Mouse (Mus musculus): Measurements from ENCODE around the gene Aftph. TPM values are rescaled to one million over a fixed set of nuclear protein-coding genes. Genes with fewer than 3 reads are reported as not detected.
A peak's percentile ranks its signal among the peaks of the same experiment; 100 is the strongest.

Aftph gene
- polyA plus RNA-seq, 1 experiment from 2014 or later = 16.5 TPM

DNA sequence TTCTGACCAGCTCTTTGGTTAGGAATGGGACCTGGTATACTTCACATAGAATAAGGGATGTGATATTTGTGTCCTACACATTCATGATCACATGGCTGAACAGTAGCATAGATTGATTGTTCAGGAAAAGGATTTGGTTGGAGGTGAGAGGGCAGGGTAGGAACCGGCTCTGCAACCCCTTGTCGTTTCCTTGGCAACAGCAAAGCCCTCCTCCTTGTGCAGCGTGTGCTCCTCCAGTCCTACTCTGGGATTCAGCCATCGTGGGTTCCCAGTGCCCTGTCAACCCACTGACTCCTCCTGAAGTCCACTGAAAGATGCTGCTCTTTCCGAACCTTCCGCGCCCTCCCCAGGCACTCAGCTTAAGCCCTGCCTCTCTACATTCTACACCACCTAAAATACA, 78.6 kb downstream of the Aftph start:
- Histone ChIP-seq H3K27me3 (ENCODE audit: control insufficient read depth, insufficient read depth, low read length) (no peaks in the 10 kb centered on the region), H3K9ac (ENCODE audit: low read length) (no peak overlapping the region), H3K4me3 (ENCODE audit: low read depth, low read length) (no peak overlapping the region), H3K9me3 (ENCODE audit: control insufficient read depth, low read length) (no peaks in the 10 kb centered on the region), H3K27ac (replicated peaks; ENCODE audit: low read depth, low read length) (no peak overlapping the region), H3K36me3 (ENCODE audit: control insufficient read depth, insufficient read depth, low read length) (no peaks in the 10 kb centered on the region), H3K4me2 (ENCODE audit: low read depth, severe bottlenecking) (no peak overlapping the region), H3K4me1 (ENCODE audit: control insufficient read depth, insufficient read depth, low read length) (no peaks in the 10 kb centered on the region)
- DNase-seq (ENCODE audit: low spot score) (no peak), ATAC-seq (ENCODE audit: insufficient number of reproducible peaks, low FRiP score, low TSS enrichment, low read depth) (no peak)
- WGBS = 67% methylated on average over 7 of the region's 7 CpGs

DNA sequence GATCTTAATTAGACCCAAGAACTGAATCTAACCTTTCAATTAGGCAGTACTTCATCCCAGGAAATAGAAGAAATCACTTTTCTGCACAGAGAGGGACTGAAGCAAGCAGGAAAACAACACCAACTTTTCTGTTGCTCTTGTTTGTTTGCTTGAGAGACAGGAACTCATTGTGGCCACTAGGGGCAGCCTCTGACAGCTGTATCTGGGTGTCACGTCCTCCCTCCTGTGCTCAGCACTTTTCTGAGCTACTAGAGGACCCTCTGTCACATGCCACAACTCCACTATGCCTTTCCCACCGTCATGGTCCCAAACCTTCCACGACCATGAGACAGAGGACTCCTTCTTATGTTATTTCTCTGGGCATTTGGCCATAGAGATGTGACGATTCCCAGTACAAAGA, 79.7 kb downstream of the Aftph start:
- 43% methylated on average over 4 of the region's 4 CpGs for WGBS
- ATAC-seq (ENCODE audit: insufficient number of reproducible peaks, low FRiP score, low TSS enrichment, low read depth) = no peak
- no peaks in the 10 kb centered on the region for H3K36me3 ChIP-seq (ENCODE audit: control insufficient read depth, insufficient read depth, low read length)
- no peaks in the 10 kb centered on the region for H3K27me3 ChIP-seq (ENCODE audit: control insufficient read depth, insufficient read depth, low read length)
- H3K4me3 ChIP-seq (ENCODE audit: low read depth, low read length) = no peak overlapping the region
- no peak overlapping the region for H3K9ac ChIP-seq (ENCODE audit: low read length)
- no peak for DNase-seq (ENCODE audit: low spot score)
- H3K9me3 ChIP-seq (ENCODE audit: control insufficient read depth, low read length) = no peaks in the 10 kb centered on the region
- no peaks in the 10 kb centered on the region for H3K4me1 ChIP-seq (ENCODE audit: control insufficient read depth, insufficient read depth, low read length)
- H3K4me2 ChIP-seq (ENCODE audit: low read depth, severe bottlenecking) = no peak overlapping the region
- H3K27ac ChIP-seq (replicated peaks; ENCODE audit: low read depth, low read length) = no peak overlapping the region

GRCm38 (mm10) chr11:20660111-20661097, 81.0 kb downstream of the Aftph start:
- H3K27me3 ChIP-seq (ENCODE audit: control insufficient read depth, insufficient read depth, low read length) = no peaks in the 10 kb centered on the region
- DNase-seq (ENCODE audit: low spot score) (no peak), ATAC-seq (ENCODE audit: insufficient number of reproducible peaks, low FRiP score, low TSS enrichment, low read depth) (no peak)
- peaks cover 8% of the 10 kb centered on the region for H3K4me1 ChIP-seq (ENCODE audit: control insufficient read depth, insufficient read depth, low read length)
- no peaks in the 10 kb centered on the region for H3K9me3 ChIP-seq (ENCODE audit: control insufficient read depth, low read length)
- no peak overlapping the region for H3K27ac ChIP-seq (replicated peaks; ENCODE audit: low read depth, low read length)
- H3K4me3 ChIP-seq (ENCODE audit: low read depth, low read length) = no peak overlapping the region
- H3K9ac ChIP-seq (ENCODE audit: low read length) = no peak overlapping the region
- WGBS = 82% methylated on average over 14 of the region's 14 CpGs
- H3K36me3 ChIP-seq (ENCODE audit: control insufficient read depth, insufficient read depth, low read length) = no peaks in the 10 kb centered on the region
- H3K4me2 ChIP-seq (ENCODE audit: low read depth, severe bottlenecking) = no peak overlapping the region

- H3K9ac ChIP-seq (ENCODE audit: low read length) = no peak overlapping the region
- DNase-seq (ENCODE audit: low spot score) = no peak
- 88% methylated on average over 3 of the region's 3 CpGs for WGBS
- no peak overlapping the region for H3K27ac ChIP-seq (replicated peaks; ENCODE audit: low read depth, low read length)
- H3K27me3 ChIP-seq (ENCODE audit: control insufficient read depth, insufficient read depth, low read length) = no peaks in the 10 kb centered on the region
- no peak overlapping the region for H3K4me3 ChIP-seq (ENCODE audit: low read depth, low read length)
- H3K4me2 ChIP-seq (ENCODE audit: low read depth, severe bottlenecking) = no peak overlapping the region
- no peak for ATAC-seq (ENCODE audit: insufficient number of reproducible peaks, low FRiP score, low TSS enrichment, low read depth)
- no peaks in the 10 kb centered on the region for H3K36me3 ChIP-seq (ENCODE audit: control insufficient read depth, insufficient read depth, low read length)
- H3K4me1 ChIP-seq (ENCODE audit: control insufficient read depth, insufficient read depth, low read length) = peaks cover 18% of the 10 kb centered on the region
- no peaks in the 10 kb centered on the region for H3K9me3 ChIP-seq (ENCODE audit: control insufficient read depth, low read length)
Measured at GRCm38 (mm10) chr11:20659094-20659493, 82.3 kb downstream of the Aftph start.

- 31% methylated on average over 10 of the region's 10 CpGs for WGBS
- H3K27ac ChIP-seq (replicated peaks; ENCODE audit: low read depth, low read length) = no peak overlapping the region
- no peaks in the 10 kb centered on the region for H3K27me3 ChIP-seq (ENCODE audit: control insufficient read depth, insufficient read depth, low read length)
- no peaks in the 10 kb centered on the region for H3K36me3 ChIP-seq (ENCODE audit: control insufficient read depth, insufficient read depth, low read length)
- no peaks in the 10 kb centered on the region for H3K9me3 ChIP-seq (ENCODE audit: control insufficient read depth, low read length)
- H3K9ac ChIP-seq (ENCODE audit: low read length) = 0 out of 2 replicates have a peak overlapping the region, but pooled peaks have one; percentile 9
- peak; percentile 42; the same call in 1 of the 2 replicates for ATAC-seq (ENCODE audit: insufficient number of reproducible peaks, low FRiP score, low TSS enrichment, low read depth)
- H3K4me2 ChIP-seq (ENCODE audit: low read depth, severe bottlenecking) = peak overlapping the region; percentile 13; the same call in 1 of the 2 replicates
- peak; percentile 42 for DNase-seq (ENCODE audit: low spot score)
- H3K4me3 ChIP-seq (ENCODE audit: low read depth, low read length) = no peak overlapping the region
- peaks cover 18% of the 10 kb centered on the region for H3K4me1 ChIP-seq (ENCODE audit: control insufficient read depth, insufficient read depth, low read length)
Measured at GRCm38 (mm10) chr11:20656711-20657057, 84.7 kb downstream of the Aftph start.

GRCm38 (mm10) chr11:20655795-20656710, 85.3 kb downstream of the Aftph start:
- Histone ChIP-seq H3K9me3 (ENCODE audit: control insufficient read depth, low read length) (no peaks in the 10 kb centered on the region), H3K4me1 (ENCODE audit: control insufficient read depth, insufficient read depth, low read length) (peaks cover 18% of the 10 kb centered on the region), H3K4me3 (ENCODE audit: low read depth, low read length) (no peak overlapping the region), H3K4me2 (ENCODE audit: low read depth, severe bottlenecking) (peak overlapping the region; percentile 24; the same call in 1 of the 2 replicates), H3K9ac (ENCODE audit: low read length) (peak overlapping the region; percentile 24; the same call in 1 of the 2 replicates), H3K36me3 (ENCODE audit: control insufficient read depth, insufficient read depth, low read length) (no peaks in the 10 kb centered on the region; the same call in 1 of the 2 replicates), H3K27ac (replicated peaks; ENCODE audit: low read depth, low read length) (peak overlapping the region; percentile 64), H3K27me3 (ENCODE audit: control insufficient read depth, insufficient read depth, low read length) (no peaks in the 10 kb centered on the region)
- peak; percentile 79 for DNase-seq (ENCODE audit: low spot score)
- ATAC-seq (ENCODE audit: insufficient number of reproducible peaks, low FRiP score, low TSS enrichment, low read depth) = peak; percentile 65
- WGBS = 20% methylated on average over 18 of the region's 18 CpGs

GRCm38 (mm10) chr11:20651166-20651565, 90.2 kb downstream of the Aftph start:
- Histone ChIP-seq H3K36me3 (ENCODE audit: control insufficient read depth, insufficient read depth, low read length) (no peaks in the 10 kb centered on the region; the same call in 1 of the 2 replicates), H3K9me3 (ENCODE audit: control insufficient read depth, low read length) (no peaks in the 10 kb centered on the region), H3K4me3 (ENCODE audit: low read depth, low read length) (no peak overlapping the region), H3K4me1 (ENCODE audit: control insufficient read depth, insufficient read depth, low read length) (peaks cover 36% of the 10 kb centered on the region), H3K9ac (ENCODE audit: low read length) (no peak overlapping the region), H3K27ac (replicated peaks; ENCODE audit: low read depth, low read length) (no peak overlapping the region), H3K4me2 (ENCODE audit: low read depth, severe bottlenecking) (no peak overlapping the region), H3K27me3 (ENCODE audit: control insufficient read depth, insufficient read depth, low read length) (no peaks in the 10 kb centered on the region)
- ATAC-seq (ENCODE audit: insufficient number of reproducible peaks, low FRiP score, low TSS enrichment, low read depth) (no peak), DNase-seq (ENCODE audit: low spot score) (no peak)
- 78% methylated on average over 1 of the region's 1 CpGs for WGBS

DNA sequence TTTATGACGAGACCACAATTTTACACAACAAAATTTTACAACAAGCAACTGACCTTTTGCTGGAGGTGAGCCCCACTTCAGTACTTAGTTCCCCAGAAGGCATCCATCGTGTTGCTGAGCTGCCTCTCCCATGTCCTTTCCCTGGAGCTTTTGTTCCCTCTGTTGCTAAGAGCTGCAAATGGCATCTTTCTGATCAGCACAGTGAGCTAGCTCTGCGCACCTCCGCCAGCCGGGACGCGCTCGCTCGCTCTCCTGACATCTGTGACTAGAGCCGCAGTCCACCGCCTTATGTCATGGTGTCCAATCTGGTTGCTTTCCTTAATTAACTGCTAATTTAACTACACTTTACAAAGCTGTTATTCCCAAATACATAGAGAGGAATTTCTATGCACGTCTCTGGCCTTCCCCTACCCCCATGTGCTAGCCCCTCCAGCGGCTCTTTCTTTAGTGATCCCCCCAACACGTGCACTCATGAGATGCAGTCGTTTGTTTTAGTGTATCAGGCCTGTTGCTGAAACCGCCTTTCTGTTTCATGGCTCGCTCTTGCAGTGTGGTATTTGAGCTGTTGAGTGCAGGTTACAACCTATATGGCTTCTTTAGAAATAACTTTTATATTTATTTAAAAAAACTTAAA, 91.3 kb downstream of the Aftph start:
- no peak for DNase-seq (ENCODE audit: low spot score)
- Histone ChIP-seq H3K27me3 (ENCODE audit: control insufficient read depth, insufficient read depth, low read length) (no peaks in the 10 kb centered on the region), H3K9ac (ENCODE audit: low read length) (no peak overlapping the region), H3K4me1 (ENCODE audit: control insufficient read depth, insufficient read depth, low read length) (peaks cover 29% of the 10 kb centered on the region), H3K4me3 (ENCODE audit: low read depth, low read length) (no peak overlapping the region), H3K4me2 (ENCODE audit: low read depth, severe bottlenecking) (no peak overlapping the region), H3K36me3 (ENCODE audit: control insufficient read depth, insufficient read depth, low read length) (no peaks in the 10 kb centered on the region; the same call in 1 of the 2 replicates), H3K27ac (replicated peaks; ENCODE audit: low read depth, low read length) (no peak overlapping the region), H3K9me3 (ENCODE audit: control insufficient read depth, low read length) (no peaks in the 10 kb centered on the region)
- ATAC-seq (ENCODE audit: insufficient number of reproducible peaks, low FRiP score, low TSS enrichment, low read depth) = no peak
- 85% methylated on average over 17 of the region's 17 CpGs for WGBS
